Mouse (Mus musculus) frontal cortex, adult 2 months (tissue): ENCODE measurements around the gene Snta1. TPM values are rescaled to one million over a fixed set of nuclear protein-coding genes. Genes with fewer than 3 reads are reported as not detected.
A peak's percentile ranks its signal among the peaks of the same experiment; 100 is the strongest.

ENCODE experiments used
- DNase-seq, 2 experiments: peaks; one replicate each; pipeline ENCODE4 v3.0.0; 2022; ENCODE audit warnings: low spot score in 1 of 2; ENCODE audit errors: extremely low spot score in 1 of 2
- polyA plus RNA-seq: library from polyadenylated mRNA; depleted of rRNA; stranded (reverse); fragments of >200 nt; gene quantifications from 2 replicates; pipeline ENCODE4 v1.2.3, GENCODE M21; 2012; rRNA removed

Gene Snta1
- 37.3 and 37.8 TPM in 2 replicates for polyA plus RNA-seq

- DNase-seq = peak; percentile 54 to 71
These were observed at the start of gene Snta1 for GRCm38 (mm10) chr2:154407643-154408445. TSS of gene Snta1 (minus strand) at chr2:154408099.

- DNase-seq = no peak
These were observed 48.7 kb upstream of the Snta1 start for GRCm38 (mm10) chr2:154456621-154457020.

- peak; percentile 41 to 60 for DNase-seq
These were observed 47.9 kb upstream of the Snta1 start for GRCm38 (mm10) chr2:154455776-154456175.

GRCm38 (mm10) chr2:154454605-154455004, 46.7 kb upstream of the Snta1 start:
- peak in 1 of 2 experiments; percentile 26 for DNase-seq

- DNase-seq = no peak
These were observed 46.2 kb upstream of the Snta1 start for GRCm38 (mm10) chr2:154454099-154454498.

- DNase-seq = no peak
These were observed 45.1 kb upstream of the Snta1 start for GRCm38 (mm10) chr2:154452951-154453350.

GRCm38 (mm10) chr2:154448633-154449032, 40.7 kb upstream of the Snta1 start:
- DNase-seq = no peak

- no peak for DNase-seq
These were observed 39.9 kb upstream of the Snta1 start for GRCm38 (mm10) chr2:154447821-154448220.

GRCm38 (mm10) chr2:154440453-154440852, 32.6 kb upstream of the Snta1 start:
- DNase-seq = no peak

GRCm38 (mm10) chr2:154437191-154437527, 29.3 kb upstream of the Snta1 start:
- no peak for DNase-seq

GRCm38 (mm10) chr2:154436458-154437190, 28.7 kb upstream of the Snta1 start, which contains the start of gene Cbfa2t2:
TSS of gene Cbfa2t2 (plus strand) at chr2:154436481.
- peak in 1 of 2 experiments; percentile 11 for DNase-seq

- DNase-seq = peak; percentile 94 to 98
These were observed 28.2 kb upstream of the Snta1 start for GRCm38 (mm10) chr2:154436076-154436457.

GRCm38 (mm10) chr2:154434690-154435089, 26.8 kb upstream of the Snta1 start:
- no peak for DNase-seq

GRCm38 (mm10) chr2:154433391-154433790, 25.5 kb upstream of the Snta1 start:
- no peak for DNase-seq

- no peak for DNase-seq
These were observed 24.8 kb upstream of the Snta1 start for GRCm38 (mm10) chr2:154432696-154433095.

- no peak for DNase-seq
These were observed 22.7 kb upstream of the Snta1 start for GRCm38 (mm10) chr2:154430566-154430965.

- DNase-seq = no peak
These were observed 20.0 kb upstream of the Snta1 start for GRCm38 (mm10) chr2:154427853-154428360.

- DNase-seq = no peak
These were observed 19.3 kb upstream of the Snta1 start for GRCm38 (mm10) chr2:154426905-154427852.

GRCm38 (mm10) chr2:154426188-154426904, 18.4 kb upstream of the Snta1 start:
- no peak for DNase-seq

- no peak for DNase-seq
These were observed 17.6 kb upstream of the Snta1 start for GRCm38 (mm10) chr2:154425522-154425921.
